Mouse (Mus musculus) megakaryocyte, embryonic 14.5 days (primary cell): ENCODE measurements around the gene 1110004F10Rik.

Source experiments
- FLI1 ChIP-seq: IDR thresholded peaks from 2 replicates; pipeline ENCODE4 v1.6.1; 2012; ENCODE audit warnings: low read length, inconsistent platforms, mixed read lengths
- GATA1 ChIP-seq: IDR thresholded peaks from 3 replicates; pipeline ENCODE4 v1.6.1; 2012; ENCODE audit warnings: mixed read lengths, low read length, inconsistent platforms, borderline replicate concordance

- TF ChIP-seq GATA1, result no peak
- TF ChIP-seq FLI1, result no peak
These were observed at the start of gene 1110004F10Rik for GRCm38 (mm10) chr7:116039196-116039537.
